Mouse (Mus musculus) adrenal gland, adult (tissue): ENCODE measurements at regions not wholly inside any gene's neighbourhood (a gene's known extent, or its start where the extent isn't known, plus 50 kb on each side); places are given as distances from the start of the nearest gene placed in this dataset.

Experiments
- DNase-seq, 2 experiments: peaks; one replicate each; pipeline ENCODE4 v3.0.0; 2022 to 2023; ENCODE audit warnings: low spot score in 1 of 2; ENCODE audit not compliant: inconsistent age in 2 of 2

- DNase-seq, result peak in 1 of 2 experiments; percentile 46
Measured at GRCm38 (mm10) chr1:67286338-67286737, 163.5 kb downstream of the Cps1 start.

- DNase-seq, result no peak
Measured at GRCm38 (mm10) chr1:67307591-67307990, 184.8 kb downstream of the Cps1 start.
